Mouse (Mus musculus) gastrocnemius, adult 2 months (tissue): ENCODE data around the gene Syn1. TPM values are rescaled to one million over a fixed set of nuclear protein-coding genes. Genes with fewer than 3 reads are reported as not detected.

Experiments
- DNase-seq: peaks from one replicate; pipeline ENCODE4 v3.0.0; 2022
- H3K27ac ChIP-seq: fragments of 200-600 bp; 2 replicates; pipeline ENCODE4 v1.8.1; 2022; ENCODE audit warnings: mild to moderate bottlenecking
- H3K4me3 ChIP-seq: fragments of 200-600 bp; 2 replicates; pipeline ENCODE4 v1.8.1; 2022; ENCODE audit warnings: mild to moderate bottlenecking, moderate library complexity
- CTCF ChIP-seq: fragments of 200-600 bp; IDR thresholded peaks from 2 replicates; pipeline ENCODE4 v1.8.1; 2022; ENCODE audit warnings: antibody characterized with exemption, mild to moderate bottlenecking, moderate library complexity
- intact Hi-C: fragments of 180-260 bp; cut with DNase I; formaldehyde crosslinking; loops from one replicate; pipeline ENCODE4 v1.15.1; 2025
- total RNA-seq, 2 experiments: library from RNA; stranded (reverse); gene quantifications; 2 replicates each; pipeline ENCODE4 v1.2.3; 2021

Gene Syn1
- total RNA-seq, 2 experiments from 2014 or later: 0.06 TPM; not detected in 1

- intact Hi-C loops: no loop called here
- Histone ChIP-seq H3K4me3 (no peak overlapping the region), H3K27ac (no peak overlapping the region)
- no peak for TF ChIP-seq CTCF
- no peak for DNase-seq
Observed at GRCm38 (mm10) chrX:20913726-20914125, 7.1 kb downstream of the Syn1 start.

DNA sequence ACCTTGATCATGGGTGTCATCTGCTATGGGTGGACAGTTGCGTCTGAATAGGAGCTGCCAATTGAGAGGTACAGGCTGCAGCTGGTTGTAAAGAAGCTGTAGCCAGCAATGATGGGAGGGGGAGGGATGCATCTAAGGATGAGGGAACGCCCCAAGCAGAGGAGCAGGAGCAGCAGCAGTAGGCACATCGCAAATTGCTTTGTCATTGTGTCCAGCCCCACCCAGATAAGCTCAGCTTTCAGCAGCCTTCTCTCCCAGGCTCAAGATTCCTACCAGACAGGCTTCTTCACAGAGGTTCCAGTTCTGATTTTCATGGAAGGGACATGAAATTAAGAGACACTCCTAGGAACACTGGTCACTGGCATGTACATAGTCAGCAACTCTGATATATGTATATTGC, 10.7 kb downstream of the Syn1 start:
- TF ChIP-seq CTCF: no peak

GRCm38 (mm10) chrX:20875241-20875640, 45.6 kb downstream of the Syn1 start:
- no peak for TF ChIP-seq CTCF
- intact Hi-C loops: no loop called here

More for the DNA sequence above, 10.7 kb downstream of the Syn1 start:
- H3K4me3 ChIP-seq: no peak overlapping the region
- no peak for DNase-seq
- intact Hi-C loops: no loop called here
- H3K27ac ChIP-seq: no peak overlapping the region

DNA sequence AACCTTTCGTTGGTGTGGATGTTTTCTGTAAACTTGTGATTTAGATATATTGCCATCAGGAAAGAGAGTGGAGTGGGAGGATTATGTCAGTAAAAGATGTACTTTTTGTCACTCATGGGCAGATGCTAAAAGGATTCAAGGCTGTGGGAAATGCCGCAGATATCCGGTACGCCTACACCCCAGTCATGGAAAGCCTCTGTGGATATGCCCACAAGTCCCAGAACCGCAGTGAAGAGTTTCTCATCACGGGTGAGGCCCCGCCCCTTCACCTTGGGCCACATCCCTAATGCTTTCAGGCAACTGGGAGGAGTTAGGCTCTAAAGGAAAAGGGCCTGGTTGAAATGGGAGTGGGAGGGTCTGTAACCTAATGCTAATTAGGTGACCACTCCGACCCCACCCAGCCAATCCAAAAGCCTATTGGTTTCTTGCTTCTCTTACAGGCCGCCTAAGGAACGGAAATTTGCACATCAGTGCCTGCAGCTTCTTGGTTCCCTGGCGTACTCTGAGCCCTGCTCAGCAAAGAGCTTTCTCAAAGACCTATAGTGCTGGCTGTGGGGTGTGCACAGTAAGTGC, 47.8 kb downstream of the Syn1 start:
- TF ChIP-seq CTCF: no peak
- DNase-seq: no peak
- no peak overlapping the region for H3K4me3 ChIP-seq
- intact Hi-C loops: no loop called here
- H3K27ac ChIP-seq: no peak overlapping the region

More at GRCm38 (mm10) chrX:20875241-20875640, 45.6 kb downstream of the Syn1 start:
- DNase-seq: no peak
- H3K27ac ChIP-seq: no peak overlapping the region
- H3K4me3 ChIP-seq: no peak overlapping the region

GRCm38 (mm10) chrX:20869962-20870513, 50.8 kb downstream of the Syn1 start, which contains the start of gene Timp1:
TSS of gene Timp1 (plus strand) at chrX:20870166.
- Histone ChIP-seq H3K4me3 (peak within 1 kb of the TSS; percentile 63), H3K27ac (peak within 1 kb of the TSS; percentile 12; the same call in 1 of the 2 replicates)
- DNase-seq: peak; percentile 37
- intact Hi-C loops: no loop called here
- TF ChIP-seq CTCF: no peak

DNA sequence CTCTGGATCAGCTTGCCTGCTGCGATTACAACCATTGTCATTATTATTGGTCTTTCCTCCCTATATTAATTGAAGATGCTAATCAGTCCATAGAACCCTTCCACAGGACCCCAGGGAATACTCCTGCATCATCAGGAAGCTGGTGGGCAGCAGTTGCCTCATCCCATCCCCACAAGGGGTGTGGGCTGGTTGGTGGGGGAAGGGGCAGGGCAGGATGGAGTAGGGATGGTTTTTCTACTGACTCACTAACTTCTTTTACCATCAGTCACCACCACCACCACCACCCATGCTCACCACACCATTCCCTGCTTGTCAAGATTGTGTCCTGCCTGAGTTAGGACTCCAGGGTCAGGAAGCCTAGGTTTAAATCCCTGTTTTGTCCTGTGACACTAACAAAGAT, 51.6 kb downstream of the Syn1 start:
- H3K27ac ChIP-seq: no peak overlapping the region
- intact Hi-C loops: no loop called here
- TF ChIP-seq CTCF: no peak
- no peak overlapping the region for H3K4me3 ChIP-seq
- DNase-seq: no peak

DNA sequence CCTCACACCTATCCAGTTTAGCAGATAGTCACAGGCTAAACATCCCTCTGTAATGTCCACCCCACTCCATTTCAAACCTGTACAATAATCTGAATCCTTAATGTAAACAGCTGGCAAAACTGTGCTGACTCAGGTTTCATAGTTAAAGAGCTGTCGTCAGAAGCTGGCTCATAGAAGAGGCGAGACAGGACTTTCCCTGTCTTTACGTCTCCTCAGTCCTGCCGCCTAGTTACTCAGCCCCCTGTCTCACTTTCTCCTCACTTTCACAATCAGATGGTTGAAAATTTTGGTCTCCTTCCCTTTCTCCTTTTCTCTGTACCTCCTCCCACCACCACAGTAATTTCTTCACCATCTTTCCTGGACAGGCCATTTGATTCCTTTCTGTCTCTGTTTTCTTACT, 52.7 kb downstream of the Syn1 start:
- TF ChIP-seq CTCF: no peak
- no peak for DNase-seq
- intact Hi-C loops: no loop called here
- Histone ChIP-seq H3K4me3 (no peak overlapping the region), H3K27ac (no peak overlapping the region)

DNA sequence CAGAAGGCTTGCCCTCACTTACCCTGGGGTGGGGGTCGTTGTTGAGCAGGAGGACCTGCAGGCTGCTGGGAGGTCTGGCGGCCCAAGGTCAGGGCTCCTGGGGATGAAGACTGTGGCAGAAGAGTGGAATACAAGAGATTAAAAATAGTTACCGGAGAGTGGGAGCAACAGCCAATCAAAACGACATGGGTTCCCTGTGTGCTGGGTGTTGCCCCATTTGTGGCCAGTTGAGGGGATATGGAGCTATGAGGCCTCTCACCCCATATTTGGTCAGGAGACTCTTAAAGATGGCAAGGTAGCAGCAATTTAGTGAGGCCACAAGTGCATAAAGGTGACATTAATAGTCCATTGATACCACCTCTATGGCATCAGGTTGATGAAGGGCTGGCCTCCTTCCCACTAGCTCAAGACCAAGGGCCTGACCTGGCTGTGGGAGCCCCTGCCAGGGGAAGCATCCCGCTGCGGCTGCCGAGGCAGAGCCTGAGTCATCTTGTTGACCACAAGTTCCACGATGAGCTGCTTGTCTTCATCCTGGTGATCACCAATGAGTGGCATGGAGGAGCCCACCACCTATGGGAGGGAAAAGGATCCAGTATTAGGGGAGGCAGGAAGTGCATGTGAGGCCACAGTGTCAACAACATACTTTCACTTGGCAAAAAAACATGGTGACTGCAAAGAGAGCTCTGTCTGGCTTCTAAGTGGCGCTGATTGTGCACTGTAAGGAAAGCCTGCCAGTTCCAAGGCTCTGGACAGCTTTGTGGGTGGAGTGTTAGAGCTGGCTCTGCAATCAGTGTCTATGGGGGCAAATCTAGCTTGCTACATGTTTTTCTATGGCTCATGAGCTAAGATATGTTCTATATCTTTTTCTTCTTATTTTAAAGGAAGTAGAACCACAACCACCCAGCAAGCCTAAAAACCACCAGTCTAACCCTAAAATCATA, 57.4 kb downstream of the Syn1 start:
- Histone ChIP-seq H3K27ac (peak overlapping the region; percentile 78), H3K4me3 (peak overlapping the region; percentile 56)
- no peak for TF ChIP-seq CTCF
- intact Hi-C loops: no loop called here
- DNase-seq: no peak

DNA sequence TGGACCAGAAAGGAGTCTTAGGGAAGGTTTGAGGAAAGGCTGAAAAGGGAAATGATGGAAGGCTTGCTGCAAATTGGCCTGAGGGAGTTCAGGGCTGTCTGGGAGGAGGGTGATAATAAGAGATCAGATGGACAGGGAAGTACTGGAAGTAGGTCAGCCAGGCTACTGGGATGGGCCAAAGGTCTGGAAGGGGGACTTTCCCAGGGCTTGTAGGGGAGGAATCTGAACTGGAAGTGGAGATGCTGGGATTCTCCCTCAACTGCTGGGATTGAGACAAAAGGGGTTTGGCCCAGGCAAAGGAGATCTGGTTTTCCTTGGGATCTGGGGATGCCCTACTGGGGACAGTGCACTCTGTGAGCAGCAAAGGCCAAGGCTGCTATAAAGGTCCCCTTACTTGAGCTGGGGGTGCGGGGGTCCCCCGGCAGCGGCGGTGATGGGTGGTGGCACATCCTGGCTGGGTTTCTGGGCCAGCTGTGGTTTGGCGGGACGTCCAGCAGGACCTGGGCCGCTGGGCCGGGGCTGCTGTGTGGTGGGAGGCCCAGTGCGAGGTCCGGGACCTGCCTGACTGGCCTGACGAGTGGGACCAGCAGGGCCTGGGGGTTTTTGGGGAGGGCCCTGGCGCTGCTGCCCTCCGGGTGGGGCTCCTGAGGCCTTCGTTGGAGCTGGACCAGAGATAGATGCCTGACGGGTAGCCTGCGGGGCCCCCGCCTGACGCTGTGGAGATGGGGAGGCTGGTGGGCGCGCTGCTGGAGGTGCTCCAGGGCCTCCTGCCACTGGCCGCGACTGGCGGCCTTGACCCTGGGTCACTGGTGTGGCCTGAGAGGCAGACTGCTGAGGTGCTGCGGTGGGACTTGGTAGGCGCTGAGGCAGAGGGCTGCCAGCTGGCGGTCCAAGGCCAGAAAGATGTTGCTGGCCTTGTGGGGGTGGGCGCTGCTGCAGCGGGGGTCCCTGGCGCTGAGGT, 58.4 kb downstream of the Syn1 start:
- TF ChIP-seq CTCF: no peak
- peak; percentile 40 for DNase-seq
- Histone ChIP-seq H3K4me3 (peak overlapping the region; percentile 56), H3K27ac (peak overlapping the region; percentile 78)
- intact Hi-C loops: no loop called here

GRCm38 (mm10) chrX:20861453-20862104, 59.2 kb downstream of the Syn1 start:
- intact Hi-C loops: no loop called here
- Histone ChIP-seq H3K27ac (no peak overlapping the region), H3K4me3 (no peak overlapping the region)
- no peak for DNase-seq
- TF ChIP-seq CTCF: no peak

DNA sequence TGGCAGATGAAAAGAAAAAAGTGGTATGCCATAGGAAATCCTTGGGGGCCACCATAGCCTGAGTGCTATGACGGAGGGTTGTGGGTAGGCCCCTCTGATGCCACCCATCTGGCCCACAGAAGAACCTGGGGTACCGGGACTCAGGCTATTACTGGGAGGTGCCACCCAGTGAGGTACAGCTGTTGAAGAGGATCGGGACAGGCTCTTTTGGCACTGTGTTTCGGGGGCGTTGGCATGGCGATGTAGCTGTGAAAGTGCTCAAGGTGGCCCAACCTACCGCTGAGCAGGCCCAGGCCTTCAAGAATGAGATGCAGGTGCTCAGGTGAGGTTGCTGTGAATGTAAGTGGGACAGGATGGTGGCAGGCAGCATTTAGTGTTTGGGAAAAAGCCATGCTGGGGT, 67.0 kb downstream of the Syn1 start:
- TF ChIP-seq CTCF: no peak
- H3K27ac ChIP-seq: no peak overlapping the region
- no peak for DNase-seq
- no peak overlapping the region for H3K4me3 ChIP-seq
- intact Hi-C loops: no loop called here
